Comparison of ENCODE assay signal across 10 mouse cellular contexts in genomic region chr5:105609683-105610082, GRCm38 (mm10).
DNase-seq lines count a peak whose midpoint lies in the region; ATAC-seq and TF ChIP-seq lines count a peak whose summit lies in the region.
"Had no signal": no experiment of that assay in that cellular context is flagged by ENCODE, and none has a peak within 500 bp of the region (broad histone marks: within the 10 kb centered on the region; RNA-seq: fewer than 3 reads in every experiment).

No protein-coding gene starts in this region.

- no peaks in the 10 kb centered on the region for H3K4me1 ChIP-seq in forebrain, postnatal 0 days (ENCODE audit: insufficient read depth)

- H3K9ac ChIP-seq in forebrain, postnatal 0 days: no peak overlapping the region
- H3K9ac ChIP-seq: liver, embryonic 15.5 days had no signal

- no peak overlapping the region for H3K4me3 ChIP-seq in forebrain, postnatal 0 days (ENCODE audit: low read depth, low read length)
- H3K4me3 ChIP-seq: liver, embryonic 15.5 days had no signal

- ATAC-seq in forebrain, postnatal 0 days: peak; percentile 66

- no peaks in the 10 kb centered on the region for H3K27me3 ChIP-seq in forebrain, postnatal 0 days (ENCODE audit: insufficient read depth, low read length)
- H3K27me3 ChIP-seq: liver, embryonic 15.5 days had no signal

- H3K9me3 ChIP-seq in forebrain, postnatal 0 days (ENCODE audit: low read length): no peaks in the 10 kb centered on the region
- H3K9me3 ChIP-seq: liver, embryonic 15.5 days had no signal

- 74% methylated on average over 12 of the region's 12 CpGs for WGBS in forebrain, postnatal 0 days

- no peak for TF ChIP-seq CTCF in forebrain, postnatal 0 days (IDR thresholded peaks at IDR 0.05; ENCODE audit: low read depth)

- no peak overlapping the region for H3K4me2 ChIP-seq in forebrain, postnatal 0 days (ENCODE audit: low read depth)
- H3K4me2 ChIP-seq: liver, embryonic 15.5 days had no signal

- H3K27ac ChIP-seq in forebrain, postnatal 0 days (ENCODE audit: low read depth, low read length): no peak overlapping the region
- H3K27ac ChIP-seq: liver, embryonic 15.5 days had no signal

- DNase-seq in 3T3-L1 (ENCODE audit: low read depth, low spot score) (peak; percentile 10), 416B (ENCODE audit: low read depth) (peak; percentile 31)
- no peak for DNase-seq in forebrain, postnatal 0 days
- DNase-seq in lung, postnatal 14 days: peak; percentile 39
- no peak for DNase-seq in layer of hippocampus, adult 9-10 months (ENCODE audit: low spot score)
- DNase-seq in urinary bladder, postnatal 36 days (ENCODE audit: low spot score in 2 of 2): no peak
- DNase-seq in c-Kit-positive CD71-positive TER-119-positive erythroid progenitor cells, embryonic 14.5 days (ENCODE audit: low spot score): no peak
- DNase-seq: adrenal gland, postnatal 10 days; layer of hippocampus, adult 9-11 months had no signal

- peaks cover 19% of the 10 kb centered on the region for H3K36me3 ChIP-seq in forebrain, postnatal 0 days (ENCODE audit: insufficient read depth)

Comparison
In these comparisons a context has a peak if more than half of its experiments do, and no peak if none do; other contexts are left out.
1. DNase-seq: peak in 3T3-L1 (single experiment), 416B (single experiment) and lung, postnatal 14 days (single experiment); none in forebrain, postnatal 0 days (single experiment), layer of hippocampus, adult 9-10 months (single experiment), urinary bladder, postnatal 36 days (0 of 2) and c-Kit-positive CD71-positive TER-119-positive erythroid progenitor cells, embryonic 14.5 days (single experiment).